Mouse (Mus musculus): Measurements from ENCODE around the gene Elof1.
A peak's percentile ranks its signal among the peaks of the same experiment; 100 is the strongest.

DNA sequence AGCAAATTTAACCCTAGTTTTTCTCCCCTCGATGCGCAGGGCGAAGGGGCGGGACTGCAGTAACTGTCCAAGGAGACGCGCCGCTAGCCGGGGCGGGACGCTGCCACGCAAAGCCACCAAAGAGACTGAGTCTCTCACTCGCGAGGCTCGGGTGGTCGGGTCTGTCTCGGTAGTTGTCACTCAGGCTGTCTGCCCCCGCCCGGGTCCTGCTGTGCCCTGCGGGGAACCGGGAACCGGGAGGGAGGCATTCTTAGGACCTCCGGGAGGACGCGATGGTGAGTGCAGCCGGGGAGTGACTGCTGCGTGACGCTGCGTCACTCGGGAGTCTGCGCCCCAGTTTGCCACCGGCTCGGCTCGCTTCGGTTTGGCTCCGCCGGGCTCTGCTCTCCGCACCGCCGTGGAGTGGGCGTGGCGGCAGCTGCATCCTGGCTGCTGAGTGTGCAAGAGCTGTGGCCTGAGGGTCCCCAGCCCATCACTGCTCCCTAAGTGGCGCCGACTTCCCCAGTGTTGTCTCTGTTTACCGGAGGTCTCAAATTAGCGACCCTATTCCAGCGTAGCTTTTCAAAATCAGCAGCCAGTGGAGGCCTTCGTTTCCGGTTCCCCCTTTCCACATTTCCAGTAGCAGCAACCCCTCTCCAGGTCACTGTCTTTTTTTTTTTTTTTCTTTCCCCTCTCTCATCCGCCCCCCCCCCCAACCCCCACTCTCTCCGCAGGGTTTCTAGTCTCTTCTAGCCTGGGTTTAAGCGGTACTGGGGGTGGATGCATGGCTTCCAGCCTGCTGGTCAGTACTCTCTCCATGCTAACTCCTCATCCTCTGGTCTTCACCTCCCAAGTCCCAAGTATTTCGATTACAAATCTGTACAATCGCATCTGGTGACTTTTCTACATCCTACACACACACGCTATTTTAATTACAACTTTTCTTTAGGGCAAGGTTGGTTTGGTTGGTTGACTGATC, 48.0 kb upstream of the Elof1 start:
- TF ChIP-seq POLR2A (IDR thresholded peaks at IDR 0.05; ENCODE audit: borderline replicate concordance, insufficient read depth, low read length) = peak; percentile 25; the same call in 1 of the 2 replicates
- no peak for TF ChIP-seq CTCF (IDR thresholded peaks at IDR 0.05; ENCODE audit: borderline replicate concordance, insufficient read depth, low read depth, low read length)

All from cerebellum, adult 2 months (tissue).